Mouse (Mus musculus): ENCODE results near the gene Cacna2d1. TPM values are rescaled to one million over a fixed set of nuclear protein-coding genes. Genes with fewer than 3 reads are reported as not detected.

The Cacna2d1 gene
- polyA plus RNA-seq (2015; fragmentation: Illumina TruSeq; extraction: RNeasy Lipid Tissue Mini Kit (QIAGEN cat#74804); ENCODE audit: low read depth, low replicate concordance) = 87.5 TPM

DNA sequence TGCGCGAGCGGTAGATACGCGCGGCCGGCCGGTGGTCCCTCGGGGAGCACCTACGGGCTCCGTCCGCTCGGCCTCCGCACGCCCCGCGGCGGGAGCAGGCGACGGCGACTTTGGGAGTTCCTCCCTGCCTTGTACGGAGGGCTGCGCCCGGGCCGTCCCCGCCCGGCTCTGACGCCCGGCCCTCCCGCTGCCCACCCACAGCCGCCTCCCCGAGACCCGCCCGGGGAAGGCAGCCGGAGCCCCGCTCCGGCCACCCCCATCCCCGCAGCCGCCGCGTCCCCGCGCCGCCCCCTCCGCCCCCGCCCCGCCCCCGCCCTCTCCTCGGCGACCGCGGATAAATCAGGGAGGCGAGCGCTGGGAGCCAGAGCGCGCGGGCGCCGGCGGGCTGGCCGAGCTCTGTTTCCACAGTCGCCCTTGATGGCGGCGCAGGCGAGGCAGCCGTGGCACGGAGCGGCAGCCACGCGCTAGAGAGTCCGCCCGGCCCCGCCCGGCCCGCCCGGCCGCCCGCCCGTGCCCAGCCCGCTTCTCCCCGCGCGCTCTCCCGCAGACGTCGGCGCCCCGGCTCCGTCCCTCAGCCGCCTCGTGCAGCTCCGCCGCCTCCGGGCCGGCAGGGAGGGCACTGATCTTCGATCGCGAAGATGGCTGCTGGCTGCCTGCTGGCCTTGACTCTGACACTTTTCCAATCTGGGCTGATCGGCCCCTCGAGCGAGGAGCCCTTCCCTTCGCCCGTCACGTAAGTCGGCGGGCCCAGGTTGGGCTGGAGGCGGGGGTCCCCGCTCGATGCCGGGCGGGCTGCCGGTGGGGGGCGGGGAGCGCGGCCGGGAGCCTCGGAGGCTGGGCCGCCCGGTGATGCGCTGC, at the start of gene Cacna2d1:
Gene Cacna2d1, plus strand, starts transcription at position 316 of the 858 bp plus-strand sequence.

Other genes with a start within 250 kb of the Cacna2d1 start
- gene Speer4c, start 220.4 kb upstream of the Cacna2d1 start, polyA plus RNA-seq (2015; fragmentation: Illumina TruSeq; extraction: RNeasy Lipid Tissue Mini Kit (QIAGEN cat#74804); ENCODE audit: low read depth, low replicate concordance) = not detected